Mouse (Mus musculus) naive thymus-derived CD4-positive, alpha-beta T cell, adult 2 months (primary cell): Measurements from ENCODE around the gene Mid1.

Source experiments
- DNase-seq: peaks from one replicate; pipeline ENCODE4 v3.0.0-alpha.2; 2011; ENCODE audit warnings: low read depth

Mid1 gene

GRCm38 (mm10) chrX:169883536-169884272 lies 198.7 kb downstream of the Mid1 start:
- peak; percentile 11 for DNase-seq

- no peak for DNase-seq
Observed at GRCm38 (mm10) chrX:169890541-169890940, 205.5 kb downstream of the Mid1 start.

- no peak for DNase-seq
Observed at GRCm38 (mm10) chrX:169892100-169892499, 207.1 kb downstream of the Mid1 start.

- peak; percentile 13 for DNase-seq
Observed at GRCm38 (mm10) chrX:169892631-169893030, 207.6 kb downstream of the Mid1 start.

GRCm38 (mm10) chrX:169899227-169899950 lies 214.4 kb downstream of the Mid1 start:
- no peak for DNase-seq

GRCm38 (mm10) chrX:169902860-169903259 lies 217.9 kb downstream of the Mid1 start:
- no peak for DNase-seq

GRCm38 (mm10) chrX:169903656-169904055 lies 218.7 kb downstream of the Mid1 start:
- DNase-seq: no peak

- DNase-seq: no peak
Observed at GRCm38 (mm10) chrX:169906054-169906508, 221.1 kb downstream of the Mid1 start.

- no peak for DNase-seq
Observed at GRCm38 (mm10) chrX:169909898-169910297, 224.9 kb downstream of the Mid1 start.

- no peak for DNase-seq
Observed at GRCm38 (mm10) chrX:169915738-169916137, 230.7 kb downstream of the Mid1 start.

GRCm38 (mm10) chrX:169922541-169922940 lies 237.5 kb downstream of the Mid1 start:
- no peak for DNase-seq

GRCm38 (mm10) chrX:169923417-169923816 lies 238.4 kb downstream of the Mid1 start:
- DNase-seq: peak; percentile 2

GRCm38 (mm10) chrX:169925600-169925999 lies 240.6 kb downstream of the Mid1 start:
- no peak for DNase-seq

GRCm38 (mm10) chrX:169927110-169927817 lies 242.3 kb downstream of the Mid1 start:
- DNase-seq: no peak

GRCm38 (mm10) chrX:169930868-169931267 lies 245.9 kb downstream of the Mid1 start:
- DNase-seq: no peak

GRCm38 (mm10) chrX:169933228-169933627 lies 248.2 kb downstream of the Mid1 start:
- no peak for DNase-seq

GRCm38 (mm10) chrX:169937119-169937719 lies 252.2 kb downstream of the Mid1 start:
- no peak for DNase-seq

- DNase-seq: no peak
Observed at GRCm38 (mm10) chrX:169940531-169940930, 255.5 kb downstream of the Mid1 start.

- DNase-seq: no peak
Observed at GRCm38 (mm10) chrX:169950596-169950995, 265.6 kb downstream of the Mid1 start.

- no peak for DNase-seq
Observed at GRCm38 (mm10) chrX:169969337-169969736, 284.3 kb downstream of the Mid1 start.

GRCm38 (mm10) chrX:169969765-169970164 lies 284.8 kb downstream of the Mid1 start:
- DNase-seq: peak; percentile 35

GRCm38 (mm10) chrX:169970546-169970945 lies 285.5 kb downstream of the Mid1 start:
- DNase-seq: peak; percentile 23
